Mouse (Mus musculus) Patski (cell line): ENCODE measurements at regions not wholly inside any gene's neighbourhood (a gene's known extent, or its start where the extent isn't known, plus 50 kb on each side); places are given as distances from the start of the nearest gene placed in this dataset.

Experiments used
- ATAC-seq: fragments of 100-300 bp; one replicate; pipeline ENCODE4 v1.8.0; 2021
- CTCF ChIA-PET: fragments of 350-600 bp; sonication (Branson Sonifier 250); formaldehyde crosslinking; loops from one replicate; lab custom pipeline; 2022; ENCODE audit warnings: inconsistent platforms; lab: Charles Lee
- POLR2A ChIA-PET: fragments of 350-600 bp; sonication (Branson Sonifier 250); formaldehyde crosslinking; loops from one replicate; lab custom pipeline; 2022; ENCODE audit warnings: antibody characterized with exemption, inconsistent platforms; lab: Charles Lee
- DNase-seq: peaks from one replicate; pipeline ENCODE4 v3.0.0-alpha.2; 2011; ENCODE audit warnings: low read depth, low spot score
- H3K27me3 ChIP-seq: fragments of 371-371 bp; one replicate; pipeline ENCODE4 v1.5.1; 2021
- CTCF ChIP-seq: fragments of 100-300 bp; IDR thresholded peaks from one replicate; pipeline ENCODE4 v1.5.1; 2021
- in situ Hi-C: fragments of 300-500 bp; cut with MboI; formaldehyde crosslinking; loops from 3 replicates; pipeline ENCODE4 v1.11.1; 2018; ENCODE audit warnings: low pct_unique_long_range_greater_than_20kb, mixed read lengths

DNA sequence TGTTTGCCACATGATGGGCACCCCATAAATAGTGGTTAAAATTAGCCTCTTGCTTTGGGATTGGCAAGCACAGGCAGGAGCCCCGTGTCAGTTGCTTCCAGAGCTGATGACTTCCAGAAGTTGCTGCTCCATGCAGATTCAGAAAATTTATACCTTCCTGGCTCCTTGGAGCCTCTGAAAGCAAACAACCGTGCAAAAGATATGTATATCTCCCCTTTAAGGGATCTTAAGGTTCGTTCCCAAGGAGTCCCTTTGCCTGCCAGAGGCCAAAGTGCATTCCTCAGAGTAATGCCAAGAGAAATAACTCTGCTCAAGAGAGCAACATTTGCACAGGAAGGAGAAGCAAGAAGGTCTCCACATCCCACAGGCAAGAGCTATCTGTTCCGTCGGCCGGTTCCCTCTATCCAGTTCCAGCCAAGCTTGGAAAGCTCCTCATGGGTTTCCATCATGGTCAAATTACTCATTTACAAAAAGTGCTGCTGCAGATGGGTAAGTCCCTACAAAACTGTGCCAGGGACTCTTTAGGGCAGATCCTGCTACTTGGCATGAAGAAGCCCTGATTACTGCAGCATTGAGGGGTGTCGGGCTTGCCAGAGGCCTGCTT lies 608.4 kb upstream of the Cdh5 start:
- CTCF ChIA-PET = interaction anchor here (1.0 to 1.3 kb wide), 2 partner anchors 8 to 15 kb away, joined by 3 read pairs; no protein-coding TSS in a partner anchor
- in situ Hi-C loops = no loop called here
- no peak for DNase-seq
- ATAC-seq = no peak
- TF ChIP-seq CTCF = no peak
- no peaks in the 10 kb centered on the region for H3K27me3 ChIP-seq
- POLR2A ChIA-PET = no interaction called here

DNA sequence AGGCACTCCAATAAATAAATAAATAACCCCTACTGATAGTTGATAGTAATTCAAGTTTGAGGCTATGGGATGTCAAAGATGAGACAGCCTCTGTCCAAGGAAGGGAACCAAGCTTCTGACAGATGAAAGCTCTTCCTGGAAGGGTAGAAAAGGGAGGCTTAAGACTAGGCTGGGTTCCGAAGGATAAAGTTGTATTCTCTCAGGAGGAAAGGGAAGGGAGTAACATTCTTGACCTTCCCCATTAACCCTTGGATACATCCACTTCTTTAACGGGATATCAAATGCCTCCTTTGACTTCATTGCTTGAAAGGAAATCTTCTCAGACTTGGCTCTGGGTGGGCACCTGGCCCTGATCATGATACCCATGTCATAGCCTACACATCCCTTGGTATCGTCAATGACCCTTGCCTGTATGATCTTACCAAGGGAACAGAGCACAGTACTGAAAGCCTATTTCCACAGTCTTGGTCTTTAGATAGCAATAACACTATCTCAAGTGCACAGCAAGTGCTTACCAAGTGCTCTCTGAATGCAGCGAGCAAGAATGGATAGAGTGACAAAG lies 607.4 kb upstream of the Cdh5 start:
- no peak for TF ChIP-seq CTCF
- DNase-seq (no peak), ATAC-seq (no peak)
- CTCF ChIA-PET = no interaction called here
- in situ Hi-C loops = no loop called here
- POLR2A ChIA-PET = no interaction called here
- no peaks in the 10 kb centered on the region for H3K27me3 ChIP-seq

DNA sequence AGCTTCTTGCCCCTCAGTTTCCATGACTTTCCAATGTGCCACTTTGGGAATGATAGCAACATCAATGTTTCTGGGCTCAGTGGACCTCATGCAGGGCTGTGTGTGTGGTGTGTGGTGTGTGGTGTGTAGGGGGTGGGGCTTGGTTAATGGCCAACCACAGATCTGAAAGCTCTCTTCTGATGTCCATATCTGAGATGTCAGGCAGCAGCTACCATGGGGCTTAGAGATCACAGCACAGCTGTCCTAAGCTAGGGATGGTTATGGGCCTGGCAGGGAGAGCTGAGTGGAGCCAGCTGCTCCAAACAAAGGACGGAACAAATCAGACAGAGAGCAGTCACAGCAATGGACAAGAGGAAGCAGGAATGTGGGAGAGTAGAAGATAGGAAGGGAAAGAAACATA lies 606.8 kb upstream of the Cdh5 start:
- TF ChIP-seq CTCF = no peak
- in situ Hi-C loops = no loop called here
- CTCF ChIA-PET = interaction anchor here (0.6 kb wide), 1 partner anchor 178 kb away, joined by 3 read pairs; no protein-coding TSS in a partner anchor
- POLR2A ChIA-PET = no interaction called here
- no peak for DNase-seq
- no peaks in the 10 kb centered on the region for H3K27me3 ChIP-seq
- ATAC-seq = no peak

DNA sequence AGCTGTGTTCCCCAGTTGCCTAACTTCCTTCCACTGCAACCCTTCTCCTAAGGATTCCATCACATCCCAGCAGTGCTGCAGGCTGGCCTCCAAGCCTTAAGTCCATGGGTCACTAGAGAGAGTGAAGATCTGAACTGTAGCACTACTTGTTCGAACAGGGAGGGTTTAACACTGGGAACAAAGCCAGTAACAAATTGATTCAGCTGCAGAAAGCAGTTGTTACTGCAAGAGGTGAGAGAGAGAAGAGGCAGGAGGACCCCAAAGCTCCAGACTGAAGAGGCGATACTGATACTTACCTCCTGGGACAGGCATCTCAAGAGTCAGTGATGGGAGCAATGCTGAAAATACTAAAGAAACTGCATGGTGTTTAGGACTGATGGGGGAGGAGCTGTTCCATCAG lies 600.1 kb upstream of the Cdh5 start:
- ATAC-seq (no peak), DNase-seq (no peak)
- no peaks in the 10 kb centered on the region for H3K27me3 ChIP-seq
- CTCF ChIA-PET = interaction anchor here (1.0 to 1.5 kb wide), 3 partner anchors 9 to 240 kb away, joined by 3 to 4 read pairs (median 3); no protein-coding TSS in a partner anchor
- no peak for TF ChIP-seq CTCF
- POLR2A ChIA-PET = interaction anchor here (0.7 kb wide), 1 partner anchor 14 kb away, joined by 3 read pairs; no protein-coding TSS in a partner anchor
- in situ Hi-C loops = no loop called here

DNA sequence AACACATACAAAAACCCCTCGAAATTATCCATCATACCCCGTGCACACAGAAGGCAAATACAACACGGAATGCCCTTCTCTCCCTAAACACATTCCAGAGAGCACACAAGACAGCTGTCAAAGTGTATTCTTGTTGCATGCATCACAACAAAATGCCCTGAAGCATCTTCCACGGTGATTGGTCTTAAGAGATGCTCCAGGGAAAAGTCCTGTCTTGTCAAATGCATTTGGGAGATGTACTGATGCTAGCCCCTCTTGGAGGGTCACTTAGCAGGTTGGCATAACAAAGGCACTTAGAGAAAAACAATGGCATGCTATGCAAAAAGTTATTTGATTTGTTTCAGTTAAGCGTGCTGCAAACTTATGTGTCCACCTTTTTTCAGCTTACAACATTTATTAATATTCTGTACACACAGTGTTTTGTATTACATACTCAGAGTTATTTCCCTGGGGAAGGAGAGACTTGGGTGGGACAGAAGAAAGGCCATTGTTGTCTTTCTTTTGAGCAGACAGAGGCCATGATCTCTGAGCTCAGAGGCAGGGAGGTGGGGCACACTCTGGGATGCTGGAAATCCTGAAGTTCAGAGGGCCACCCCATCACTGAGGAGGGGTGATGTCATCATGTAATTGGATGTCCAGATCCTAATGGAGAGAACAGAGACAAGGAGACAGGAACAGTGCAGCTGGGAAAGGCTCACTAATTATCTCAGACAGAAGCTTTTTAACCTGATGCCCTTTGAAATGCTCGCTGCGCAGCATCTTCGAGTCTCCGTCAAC lies 598.2 kb upstream of the Cdh5 start:
- CTCF ChIA-PET = no interaction called here
- POLR2A ChIA-PET = no interaction called here
- no peak for TF ChIP-seq CTCF
- ATAC-seq (no peak), DNase-seq (no peak)
- H3K27me3 ChIP-seq = no peaks in the 10 kb centered on the region
- in situ Hi-C loops = no loop called here

DNA sequence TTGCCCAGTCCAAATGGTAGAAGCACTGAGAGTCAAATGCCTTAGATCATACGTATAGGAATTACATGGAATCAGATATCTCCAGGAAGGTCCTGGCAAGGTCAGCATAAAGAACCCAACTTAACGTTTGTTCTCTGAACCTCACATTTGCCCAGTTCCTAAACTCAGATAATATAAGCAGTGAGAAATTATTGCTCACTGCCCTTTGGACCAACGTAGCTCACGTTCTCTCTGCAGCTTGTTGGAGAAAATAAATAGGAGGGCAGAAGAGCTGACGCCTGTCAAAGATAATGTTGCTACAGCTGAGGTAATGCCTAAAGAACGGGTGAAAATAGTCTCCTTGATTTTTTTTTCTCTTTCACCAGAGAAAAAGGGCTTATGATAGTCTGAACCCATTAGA lies 595.1 kb upstream of the Cdh5 start:
- ChIA-PET POLR2A (interaction anchor here (0.7 kb wide), 1 partner anchor 256 kb away, joined by 3 read pairs; no protein-coding TSS in a partner anchor), CTCF (no interaction called here)
- no peak for DNase-seq
- in situ Hi-C loops = no loop called here
- no peak for TF ChIP-seq CTCF
- ATAC-seq = no peak
- no peaks in the 10 kb centered on the region for H3K27me3 ChIP-seq

DNA sequence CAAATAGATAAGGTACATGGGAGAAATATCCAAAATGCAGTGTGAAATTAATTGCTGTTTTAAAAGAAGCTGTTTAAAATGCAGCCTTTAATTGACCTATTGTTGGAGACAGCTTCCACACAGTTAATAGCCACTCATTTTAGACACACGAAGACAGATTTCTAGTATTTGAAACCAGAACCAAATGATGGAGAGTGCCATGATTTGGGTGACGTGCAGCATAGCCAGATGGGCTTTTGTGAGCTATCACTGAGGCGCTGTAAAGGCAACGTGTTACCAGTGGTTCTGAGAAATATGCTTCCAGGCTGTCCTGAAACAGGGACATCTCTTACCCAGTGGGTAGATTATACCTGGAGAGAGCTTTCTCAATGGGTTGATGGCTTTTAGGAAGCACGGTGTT lies 594.4 kb upstream of the Cdh5 start:
- DNase-seq (no peak), ATAC-seq (no peak)
- ChIA-PET POLR2A (interaction anchor here (0.7 kb wide), 1 partner anchor 255 kb away, joined by 3 read pairs; no protein-coding TSS in a partner anchor), CTCF (interaction anchor here (0.9 to 1.5 kb wide), 2 partner anchors 10 to 14 kb away, joined by 3 to 7 read pairs; no protein-coding TSS in a partner anchor)
- in situ Hi-C loops = no loop called here
- no peak for TF ChIP-seq CTCF
- H3K27me3 ChIP-seq = no peaks in the 10 kb centered on the region

DNA sequence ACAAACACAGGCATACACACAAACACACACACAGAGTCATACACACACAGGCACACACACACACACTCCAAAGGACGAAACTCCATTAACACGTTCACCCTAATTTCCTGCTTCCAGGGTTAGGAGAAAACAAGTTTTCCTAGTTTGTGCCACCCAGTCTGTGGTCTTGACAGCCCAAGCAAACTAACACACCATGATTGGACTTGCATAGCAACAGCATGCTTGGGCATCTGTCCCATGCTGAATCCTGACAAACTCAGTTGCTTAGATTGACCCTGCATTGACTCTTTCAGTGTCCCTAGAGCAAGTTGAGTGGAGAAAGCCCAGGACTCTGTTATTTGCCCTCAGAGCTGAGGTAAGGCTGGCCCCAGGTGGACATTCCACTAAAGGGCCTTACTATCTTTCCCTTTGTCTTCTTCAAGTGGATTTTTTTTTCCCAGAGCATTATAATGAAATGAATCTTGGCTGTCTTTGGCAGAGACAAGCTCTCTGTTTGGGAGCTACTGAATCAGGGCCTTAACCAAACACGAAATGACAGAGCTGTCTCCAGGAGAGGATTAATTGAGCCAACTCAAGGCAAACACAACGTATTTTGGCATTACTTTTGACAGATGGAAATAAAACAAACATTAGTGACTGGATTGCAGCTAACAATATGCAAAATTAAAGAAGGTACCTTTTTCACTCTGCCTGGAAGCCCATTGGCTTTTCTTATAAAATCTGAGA lies 581.1 kb upstream of the Cdh5 start:
- ChIA-PET CTCF (interaction anchor here (2.0 kb wide), 1 partner anchor 24 kb away, joined by 4 read pairs; no protein-coding TSS in a partner anchor), POLR2A (no interaction called here)
- H3K27me3 ChIP-seq = no peaks in the 10 kb centered on the region
- DNase-seq (no peak), ATAC-seq (no peak)
- in situ Hi-C loops = no loop called here
- TF ChIP-seq CTCF = no peak

DNA sequence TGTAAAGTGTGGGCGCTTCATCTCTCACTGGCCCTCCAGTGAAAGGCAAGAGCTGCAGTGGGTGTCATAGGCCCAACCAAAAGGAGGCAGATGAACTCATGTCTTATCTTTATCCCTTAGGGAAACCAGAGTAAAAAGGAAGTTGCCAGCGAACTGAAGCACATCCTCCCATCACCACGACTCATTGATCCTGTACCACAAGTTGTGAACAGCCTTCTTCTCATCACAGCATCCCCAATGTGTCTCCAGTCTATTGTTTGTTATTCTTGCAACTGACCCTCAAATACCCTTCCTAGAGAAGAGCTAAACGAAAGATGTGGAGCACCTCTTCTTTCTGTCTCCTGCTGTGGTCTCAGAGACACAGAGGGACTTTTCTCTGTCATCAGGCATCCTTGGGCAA lies 570.5 kb upstream of the Cdh5 start:
- ATAC-seq (no peak), DNase-seq (no peak)
- H3K27me3 ChIP-seq = no peaks in the 10 kb centered on the region
- ChIA-PET CTCF (no interaction called here), POLR2A (no interaction called here)
- no peak for TF ChIP-seq CTCF
- in situ Hi-C loops = no loop called here

DNA sequence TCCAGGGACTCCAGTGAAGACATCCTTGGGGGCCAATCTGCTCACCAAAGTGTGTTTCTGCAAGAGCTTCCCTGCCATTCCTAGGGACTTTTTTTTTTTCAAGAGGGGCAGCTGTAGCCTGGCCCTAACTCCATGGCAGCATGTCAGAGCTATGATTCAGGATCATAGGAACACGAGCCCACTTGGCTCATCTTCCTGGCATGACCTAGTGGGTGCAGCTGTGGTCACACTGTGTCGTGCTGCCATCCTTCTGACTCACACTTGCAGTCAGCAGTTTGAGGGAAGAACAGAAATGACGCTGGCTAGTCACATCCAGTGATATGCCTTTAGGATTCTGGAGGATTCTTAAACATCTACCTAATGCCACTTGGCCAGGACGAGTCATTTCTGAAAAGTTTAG lies 566.5 kb upstream of the Cdh5 start:
- ATAC-seq (no peak), DNase-seq (no peak)
- no peak for TF ChIP-seq CTCF
- in situ Hi-C loops = no loop called here
- no peaks in the 10 kb centered on the region for H3K27me3 ChIP-seq
- POLR2A ChIA-PET = no interaction called here
- CTCF ChIA-PET = interaction anchor here (1.4 kb wide), 1 partner anchor 13 kb away, joined by 3 read pairs; no protein-coding TSS in a partner anchor
